Mouse (Mus musculus) CH12.LX (cell line): ENCODE data around the gene Gm10720. TPM values are rescaled to one million over a fixed set of nuclear protein-coding genes. Genes with fewer than 3 reads are reported as not detected.
"Not testable (repeated sequence)": the region's sequence is repeated elsewhere in the genome, so short reads cannot be mapped to it uniquely, and the experiment has no call there.

Source experiments
- DNase-seq: peaks from one replicate; pipeline ENCODE4 v3.0.0-alpha.2; 2013; ENCODE audit errors: extremely low read depth
- H3K27ac ChIP-seq: 2 replicates; pipeline ENCODE4 v1.5.1; 2012; ENCODE audit warnings: low read depth, mild to moderate bottlenecking, control low read depth, moderate library complexity; ENCODE audit not compliant: insufficient read depth
- H3K27me3 ChIP-seq: replicated peaks from 2 replicates; pipeline ENCODE3; 2012; ENCODE audit warnings: inconsistent platforms
- H3K36me3 ChIP-seq, 2 experiments: replicated peaks in 1 of 2; 2 replicates each; pipeline versions ENCODE3 to v1.6.1; 2012; ENCODE audit warnings: inconsistent platforms in 1 of 2, low read length in 1 of 2, mild to moderate bottlenecking in 1 of 2, mixed read lengths in 1 of 2, moderate library complexity in 1 of 2; ENCODE audit not compliant: control insufficient read depth in 1 of 2, insufficient read depth in 1 of 2
- H3K4me1 ChIP-seq, 2 experiments: 2 replicates each; pipeline ENCODE4 v1.6.1; 2012; ENCODE audit warnings: inconsistent platforms in 1 of 2, moderate library complexity in 1 of 2; ENCODE audit not compliant: insufficient read depth in 2 of 2, control insufficient read depth in 1 of 2
- H3K4me2 ChIP-seq: 2 replicates; pipeline ENCODE4 v1.6.1; 2012; ENCODE audit warnings: low read depth, mild to moderate bottlenecking, control low read depth; ENCODE audit not compliant: poor library complexity, insufficient read depth, severe bottlenecking
- H3K4me3 ChIP-seq, 3 experiments: fragments of 150-350 bp in 1 of 3; sonication (generic) in 1 of 3; replicated peaks in 1 of 3; 2 replicates each; pipeline versions ENCODE3 to v1.5.1; 2011 to 2012; ENCODE audit warnings: low read depth in 2 of 3, low read length in 2 of 3, mild to moderate bottlenecking in 2 of 3, moderate library complexity in 2 of 3, control low read depth in 1 of 3, improper control_type of control experiment in 1 of 3, inconsistent platforms in 1 of 3, mixed read lengths in 1 of 3; ENCODE audit not compliant: poor library complexity in 1 of 3
- H3K79me2 ChIP-seq: replicated peaks from 2 replicates; pipeline ENCODE4 v1.6.1; 2012; ENCODE audit warnings: mild to moderate bottlenecking, moderate library complexity; ENCODE audit not compliant: control insufficient read depth, poor library complexity, insufficient read depth, severe bottlenecking; ENCODE audit errors: extremely low read depth
- H3K9ac ChIP-seq: 2 replicates; pipeline ENCODE4 v1.6.1; 2012; ENCODE audit warnings: low read depth, mild to moderate bottlenecking, control low read depth, moderate library complexity; ENCODE audit not compliant: insufficient read depth
- H3K9me3 ChIP-seq: replicated peaks from 2 replicates; pipeline ENCODE3; 2012; ENCODE audit warnings: low read length, inconsistent platforms, mixed read lengths
- CTCF ChIP-seq, 2 experiments: IDR thresholded peaks in 1 of 2; conservative IDR thresholded peaks in 1 of 2; 2 replicates each; pipeline ENCODE4 v1.5.1; 2011 to 2012; ENCODE audit warnings: low read depth in 2 of 2, low read length in 2 of 2, improper control_type of control experiment in 1 of 2, inconsistent platforms in 1 of 2, mild to moderate bottlenecking in 1 of 2, moderate library complexity in 1 of 2
- dilution Hi-C: fragments of 300-500 bp; cut with MboI; formaldehyde crosslinking; loops from 2 replicates; pipeline ENCODE4 v1.14.3; 2020; ENCODE audit warnings: low sequenced_read_pairs; ENCODE audit not compliant: extremely low pct_unique_long_range_greater_than_20kb, extremely low pct_ligation_motif_present
- in situ Hi-C: fragments of 300-500 bp; cut with MboI; formaldehyde crosslinking; loops from 3 replicates; pipeline ENCODE4 v1.14.3; 2019; ENCODE audit warnings: low sequenced_read_pairs, low pct_ligation_motif_present, low pct_unique_long_range_greater_than_20kb, mixed read lengths
- polyA plus RNA-seq: library from polyadenylated mRNA; unstranded; fragments of >175 nt; gene quantifications from 2 replicates; pipeline ENCODE4 v1.2.1, GENCODE M21; 2012; ENCODE audit warnings: low read depth; ENCODE audit not compliant: insufficient read length
- total RNA-seq, 2 experiments: library from RNA; depleted of rRNA; stranded (reverse); fragments of 300-350 nt in 1 of 2; fragments of >200 nt in 1 of 2; gene quantifications; 2 replicates each; pipeline ENCODE4 v1.2.3; 2012 to 2014

Gene Gm10720
- not detected in 2 replicates for total RNA-seq (2012; rRNA removed)
- not detected in 2 replicates for total RNA-seq (2014; rRNA removed)
- polyA plus RNA-seq = not detected in 2 replicates

- in situ Hi-C loops = not testable (repeated sequence)
Measured at GRCm38 (mm10) chr9:3015354-3015753, at the start of gene Gm10720. Gm10720 (plus strand) TSS chr9:3015654.

GRCm38 (mm10) chr9:3000445-3000972, 14.9 kb upstream of the Gm10720 start, which contains the start of gene Gm10722:
Gm10722 (plus strand) TSS chr9:3000922.
- H3K9me3 ChIP-seq, H3K9ac ChIP-seq, H3K36me3 ChIP-seq, dilution Hi-C loops, H3K27me3 ChIP-seq, H3K79me2 ChIP-seq, H3K27ac ChIP-seq, in situ Hi-C loops, H3K4me1 ChIP-seq, DNase-seq, H3K4me2 ChIP-seq: not testable (repeated sequence)
- peak within 1 kb of the TSS in 1 of 3 experiments; percentile 1 for H3K4me3 ChIP-seq

More at GRCm38 (mm10) chr9:3015354-3015753, at the start of gene Gm10720:
- H3K9ac ChIP-seq, dilution Hi-C loops, H3K36me3 ChIP-seq, H3K27ac ChIP-seq, H3K27me3 ChIP-seq, H3K9me3 ChIP-seq, H3K4me2 ChIP-seq, DNase-seq, H3K4me3 ChIP-seq, H3K4me1 ChIP-seq, H3K79me2 ChIP-seq: not testable (repeated sequence)

GRCm38 (mm10) chr9:3001006-3001405, 14.4 kb upstream of the Gm10720 start:
- H3K27me3 ChIP-seq, dilution Hi-C loops: not testable (repeated sequence)

DNA sequence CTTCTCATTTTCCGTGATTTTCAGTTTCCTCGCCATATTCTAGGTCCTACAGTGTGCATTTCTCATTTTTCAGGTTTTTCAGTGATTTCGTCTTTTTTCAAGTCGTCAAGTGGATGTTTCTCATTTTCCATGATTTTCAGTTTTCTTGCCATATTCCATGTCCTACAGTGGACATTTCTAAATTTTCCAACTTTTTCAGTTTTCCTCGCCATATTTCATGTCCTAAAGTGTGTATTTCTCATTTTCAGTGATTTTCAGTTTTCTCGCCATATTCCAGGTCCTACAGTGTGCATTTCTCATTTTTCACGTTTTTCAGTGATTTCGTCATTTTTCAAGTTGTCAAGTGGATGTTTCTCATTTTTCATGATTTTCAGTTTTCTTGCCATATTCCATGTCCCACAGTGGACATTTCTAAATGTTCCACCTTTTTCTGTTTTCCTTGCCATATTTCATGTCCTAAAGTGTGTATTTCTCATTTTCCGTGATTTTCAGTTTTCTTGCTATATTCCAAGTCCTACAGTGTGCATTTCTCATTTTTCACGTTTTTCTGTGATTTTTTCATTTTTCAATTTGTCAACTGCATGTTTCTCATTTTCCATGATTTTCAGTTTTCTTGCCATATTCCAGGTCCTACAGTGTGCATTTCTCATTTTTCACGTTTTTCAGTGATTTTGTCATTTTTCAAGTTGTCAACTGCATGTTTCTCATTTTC, 13.3 kb upstream of the Gm10720 start:
- dilution Hi-C loops, H3K4me2 ChIP-seq, in situ Hi-C loops, H3K36me3 ChIP-seq, H3K4me3 ChIP-seq, H3K27me3 ChIP-seq, H3K27ac ChIP-seq, H3K9me3 ChIP-seq, H3K9ac ChIP-seq, DNase-seq, H3K79me2 ChIP-seq, H3K4me1 ChIP-seq: not testable (repeated sequence)
- 0 out of 4 replicates have a peak, but pooled peaks of 1 of the 2 experiments have one; percentile 13 for TF ChIP-seq CTCF (conservative IDR thresholded peaks at IDR 0.05 in 1 of 2, IDR thresholded peaks at IDR 0.05 in 1 of 2; ENCODE audit: low read depth in 2 of 2, low read length in 2 of 2)

More at GRCm38 (mm10) chr9:3001006-3001405, 14.4 kb upstream of the Gm10720 start:
- H3K36me3 ChIP-seq, H3K27ac ChIP-seq, H3K4me2 ChIP-seq, DNase-seq, H3K9me3 ChIP-seq, in situ Hi-C loops, H3K4me1 ChIP-seq, H3K4me3 ChIP-seq, H3K9ac ChIP-seq, H3K79me2 ChIP-seq: not testable (repeated sequence)

DNA sequence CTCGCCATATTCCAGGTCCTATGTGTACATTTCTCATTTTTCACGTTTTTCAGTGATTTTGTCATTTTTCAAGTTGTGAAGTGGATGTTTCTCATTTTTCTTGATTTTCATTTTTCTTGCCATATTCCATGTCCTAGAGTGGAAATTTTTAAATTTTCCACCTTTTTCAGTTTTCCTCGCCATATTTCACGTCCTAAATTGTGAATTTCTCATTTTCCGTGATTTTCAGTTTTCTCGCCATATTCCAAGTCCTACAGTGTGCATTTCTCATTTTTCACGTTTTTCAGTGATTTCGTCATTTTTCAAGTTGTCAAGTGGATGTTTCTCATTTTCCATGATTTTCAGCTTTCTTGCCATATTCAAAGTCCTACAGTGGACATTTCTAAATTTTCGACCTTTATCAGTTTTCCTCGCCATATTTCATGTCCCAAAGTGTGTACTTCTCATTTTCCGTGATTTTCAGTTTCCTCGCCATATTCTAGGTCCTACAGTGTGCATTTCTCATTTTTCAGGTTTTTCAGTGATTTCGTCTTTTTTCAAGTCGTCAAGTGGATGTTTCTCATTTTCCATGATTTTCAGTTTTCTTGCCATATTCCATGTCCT, 12.6 kb upstream of the Gm10720 start, which contains the start of gene Gm11168:
Gene Gm11168, plus strand, starts transcription at position 553 of the 603 bp plus-strand sequence.
- H3K36me3 ChIP-seq, H3K27me3 ChIP-seq, dilution Hi-C loops, H3K4me3 ChIP-seq, H3K4me2 ChIP-seq, DNase-seq, H3K79me2 ChIP-seq, H3K9ac ChIP-seq, H3K27ac ChIP-seq, in situ Hi-C loops, H3K9me3 ChIP-seq, H3K4me1 ChIP-seq: not testable (repeated sequence)

GRCm38 (mm10) chr9:3006179-3006578, 9.3 kb upstream of the Gm10720 start:
- H3K9ac ChIP-seq, DNase-seq, H3K4me1 ChIP-seq, H3K9me3 ChIP-seq, H3K36me3 ChIP-seq, in situ Hi-C loops, H3K4me3 ChIP-seq, H3K27ac ChIP-seq, H3K79me2 ChIP-seq, H3K27me3 ChIP-seq, H3K4me2 ChIP-seq, dilution Hi-C loops: not testable (repeated sequence)
